Mouse (Mus musculus) kidney, adult 2 months (tissue): ENCODE data around the gene Lgals3bp.

Source experiments
- CTCF ChIP-seq: fragments of 200-500 bp; conservative IDR thresholded peaks from 2 replicates; pipeline ENCODE4 v1.5.1; 2011; ENCODE audit warnings: low read depth, mild to moderate bottlenecking, control low read depth, low read length, moderate library complexity, mixed read lengths; ENCODE audit not compliant: insufficient read depth, insufficient read length
- POLR2A ChIP-seq: fragments of 200-500 bp; IDR thresholded peaks from one replicate; pipeline ENCODE4 v1.6.1; 2011; ENCODE audit warnings: low read depth, low read length, control low read depth

- TF ChIP-seq POLR2A (no peak), CTCF (no peak)
These were observed 35.8 kb downstream of the Lgals3bp start for GRCm38 (mm10) chr11:118366108-118366507.
